Mouse (Mus musculus) MEL (cell line): Measurements from ENCODE around the gene Lingo1. TPM values are rescaled to one million over a fixed set of nuclear protein-coding genes. Genes with fewer than 3 reads are reported as not detected.

Experiments
- DNase-seq: peaks from one replicate; pipeline ENCODE4 v3.0.0; 2011; ENCODE audit warnings: low read depth, low spot score
- H3K27ac ChIP-seq: 2 replicates; pipeline ENCODE4 v1.5.1; 2012; ENCODE audit warnings: low read depth, mild to moderate bottlenecking, control low read depth, low read length, moderate library complexity; ENCODE audit not compliant: control insufficient read depth
- H3K27me3 ChIP-seq, 2 experiments: fragments of 150-350 bp in 1 of 2; sonication (generic) in 1 of 2; 2 replicates each; pipeline ENCODE4 v1.6.1; 2012; ENCODE audit warnings: low read length in 2 of 2, mild to moderate bottlenecking in 2 of 2, improper control_type of control experiment in 1 of 2, moderate library complexity in 1 of 2; ENCODE audit not compliant: insufficient read depth in 2 of 2, control insufficient read depth in 1 of 2
- H3K36me3 ChIP-seq, 2 experiments: 2 replicates each; pipeline ENCODE4 v1.6.1; 2012 to 2014; ENCODE audit warnings: low read length in 2 of 2, improper control_type of control experiment in 1 of 2, inconsistent platforms in 1 of 2, mild to moderate bottlenecking in 1 of 2; ENCODE audit not compliant: insufficient read depth in 2 of 2, control insufficient read depth in 1 of 2
- H3K4me1 ChIP-seq, 2 experiments: fragments of 150-350 bp in 1 of 2; sonication (generic) in 1 of 2; 2 replicates each; pipeline ENCODE4 v1.6.1; 2012; ENCODE audit warnings: low read length in 2 of 2, improper control_type of control experiment in 1 of 2, mild to moderate bottlenecking in 1 of 2; ENCODE audit not compliant: insufficient read depth in 2 of 2, control insufficient read depth in 1 of 2
- H3K4me3 ChIP-seq, 2 experiments: fragments of 150-350 bp in 1 of 2; sonication (generic) in 1 of 2; 2 replicates each; pipeline ENCODE4 v1.5.1; 2012; ENCODE audit warnings: low read depth in 2 of 2, low read length in 2 of 2, mild to moderate bottlenecking in 2 of 2, moderate library complexity in 2 of 2, control low read depth in 1 of 2, improper control_type of control experiment in 1 of 2; ENCODE audit not compliant: control insufficient read depth in 1 of 2, insufficient read depth in 1 of 2
- H3K79me2 ChIP-seq: 2 replicates; pipeline ENCODE4 v1.6.1; 2012; ENCODE audit warnings: mild to moderate bottlenecking, low read length, moderate library complexity; ENCODE audit not compliant: control insufficient read depth, poor library complexity, insufficient read depth
- H3K9ac ChIP-seq: 2 replicates; pipeline ENCODE4 v1.6.1; 2012; ENCODE audit warnings: low read depth, mild to moderate bottlenecking, control low read depth, low read length, moderate library complexity; ENCODE audit not compliant: control insufficient read depth, poor library complexity, severe bottlenecking
- H3K9me3 ChIP-seq: fragments of 150-350 bp; sonication (generic); replicated peaks from 2 replicates; pipeline ENCODE4 v1.6.1; 2012; ENCODE audit warnings: mild to moderate bottlenecking, low read length, improper control_type of control experiment, moderate library complexity; ENCODE audit not compliant: insufficient read depth
- BHLHE40 ChIP-seq: IDR thresholded peaks from 2 replicates; pipeline ENCODE4 v1.6.1; 2012; ENCODE audit warnings: low read depth, mild to moderate bottlenecking, inconsistent platforms, low read length, improper control_type of control experiment, borderline replicate concordance
- CHD2 ChIP-seq: IDR thresholded peaks from 2 replicates; pipeline ENCODE4 v1.6.1; 2011; ENCODE audit warnings: low read length, improper control_type of control experiment
- CTCF ChIP-seq, 3 experiments: IDR thresholded peaks in 2 of 3; conservative IDR thresholded peaks in 1 of 3; 2 replicates each; pipeline ENCODE4 v1.5.1; 2011 to 2012; ENCODE audit warnings: low read length in 3 of 3, low read depth in 2 of 3, mild to moderate bottlenecking in 2 of 3, improper control_type of control experiment in 1 of 3, inconsistent platforms in 1 of 3, mixed read lengths in 1 of 3, moderate library complexity in 1 of 3; ENCODE audit not compliant: control insufficient read depth in 1 of 3, insufficient read depth in 1 of 3, poor library complexity in 1 of 3, severe bottlenecking in 1 of 3
- E2F4 ChIP-seq: IDR thresholded peaks from 2 replicates; pipeline ENCODE4 v1.6.1; 2011; ENCODE audit warnings: low read depth, low read length, improper control_type of control experiment, borderline replicate concordance
- ELF1 ChIP-seq: IDR thresholded peaks from 2 replicates; pipeline ENCODE4 v1.6.1; 2014; ENCODE audit warnings: low read depth, mild to moderate bottlenecking, inconsistent platforms, low read length, improper control_type of control experiment, moderate library complexity
- ETS1 ChIP-seq: IDR thresholded peaks from 2 replicates; pipeline ENCODE4 v1.6.1; 2012; ENCODE audit warnings: low read depth, mild to moderate bottlenecking, inconsistent platforms, low read length, improper control_type of control experiment, moderate library complexity
- GABPA ChIP-seq: IDR thresholded peaks from 2 replicates; pipeline ENCODE4 v1.6.1; 2012; ENCODE audit warnings: low read depth, mild to moderate bottlenecking, inconsistent platforms, low read length, improper control_type of control experiment, moderate library complexity
- GATA1 ChIP-seq: IDR thresholded peaks from 2 replicates; pipeline ENCODE4 v1.6.1; 2011; ENCODE audit warnings: low read depth, low read length, improper control_type of control experiment
- JUND ChIP-seq: IDR thresholded peaks from 2 replicates; pipeline ENCODE4 v1.6.1; 2011; ENCODE audit warnings: low read depth, mild to moderate bottlenecking, improper control_type of control experiment, low read length
- MAFK ChIP-seq: IDR thresholded peaks from 2 replicates; pipeline ENCODE4 v1.6.1; 2011; ENCODE audit warnings: low read depth, mild to moderate bottlenecking, low read length, improper control_type of control experiment, borderline replicate concordance
- MAZ ChIP-seq: IDR thresholded peaks from 2 replicates; pipeline ENCODE4 v1.6.1; 2012; ENCODE audit warnings: low read depth, mild to moderate bottlenecking, inconsistent platforms, low read length, improper control_type of control experiment
- MEF2A ChIP-seq: IDR thresholded peaks from 2 replicates; pipeline ENCODE4 v1.6.1; 2014; ENCODE audit warnings: low read depth, mild to moderate bottlenecking, inconsistent platforms, low read length, improper control_type of control experiment; ENCODE audit not compliant: poor library complexity, insufficient replicate concordance, severe bottlenecking; ENCODE audit errors: extremely low read depth
- MXI1 ChIP-seq: IDR thresholded peaks from 2 replicates; pipeline ENCODE4 v1.6.1; 2011; ENCODE audit warnings: mild to moderate bottlenecking, low read depth, low read length, improper control_type of control experiment
- MYB ChIP-seq: IDR thresholded peaks from 2 replicates; pipeline ENCODE4 v1.6.1; 2011; ENCODE audit warnings: mild to moderate bottlenecking, low read depth, low read length, improper control_type of control experiment
- NRF1 ChIP-seq: IDR thresholded peaks from 2 replicates; pipeline ENCODE4 v1.6.1; 2014; ENCODE audit warnings: low read depth, mild to moderate bottlenecking, inconsistent platforms, low read length, improper control_type of control experiment, moderate library complexity; ENCODE audit not compliant: poor library complexity, insufficient read depth, severe bottlenecking
- POLR2A ChIP-seq, 2 experiments: IDR thresholded peaks; 2 replicates each; pipeline ENCODE4 v1.6.1; 2011 to 2012; ENCODE audit warnings: low read length in 2 of 2, mild to moderate bottlenecking in 2 of 2, control low read depth in 1 of 2, improper control_type of control experiment in 1 of 2, low read depth in 1 of 2, moderate library complexity in 1 of 2; ENCODE audit not compliant: control insufficient read depth in 1 of 2, insufficient read depth in 1 of 2, poor library complexity in 1 of 2
- POLR2AphosphoS2 ChIP-seq: IDR thresholded peaks from 2 replicates; pipeline ENCODE4 v1.6.1; 2011; ENCODE audit warnings: low read length, improper control_type of control experiment
- RAD21 ChIP-seq: IDR thresholded peaks from 2 replicates; pipeline ENCODE4 v1.6.1; 2011; ENCODE audit warnings: mild to moderate bottlenecking, low read depth, low read length, improper control_type of control experiment
- RCOR1 ChIP-seq: IDR thresholded peaks from 2 replicates; pipeline ENCODE4 v1.6.1; 2012; ENCODE audit warnings: low read depth, mild to moderate bottlenecking, inconsistent platforms, low read length, improper control_type of control experiment
- SIN3A ChIP-seq: IDR thresholded peaks from 2 replicates; pipeline ENCODE4 v1.6.1; 2012; ENCODE audit warnings: low read length, improper control_type of control experiment, inconsistent platforms
- SMC3 ChIP-seq: IDR thresholded peaks from 2 replicates; pipeline ENCODE4 v1.6.1; 2011; ENCODE audit warnings: low read depth, low read length, improper control_type of control experiment
- TAL1 ChIP-seq: IDR thresholded peaks from 2 replicates; pipeline ENCODE4 v1.6.1; 2012; ENCODE audit warnings: mild to moderate bottlenecking, inconsistent platforms, low read length, moderate library complexity, mixed read lengths
- USF2 ChIP-seq, 2 experiments: IDR thresholded peaks; 2 replicates each; pipeline ENCODE4 v1.6.1; 2011 to 2012; ENCODE audit warnings: improper control_type of control experiment in 2 of 2, low read length in 2 of 2, borderline replicate concordance in 1 of 2, inconsistent platforms in 1 of 2, low read depth in 1 of 2, mild to moderate bottlenecking in 1 of 2; ENCODE audit not compliant: insufficient read depth in 1 of 2
- ZC3H11A ChIP-seq: IDR thresholded peaks from 2 replicates; pipeline ENCODE4 v1.6.1; 2012; ENCODE audit warnings: low read depth, mild to moderate bottlenecking, inconsistent platforms, low read length, improper control_type of control experiment
- ZKSCAN1 ChIP-seq: IDR thresholded peaks from 2 replicates; pipeline ENCODE4 v1.6.1; 2012; ENCODE audit warnings: low read depth, mild to moderate bottlenecking, inconsistent platforms, low read length, improper control_type of control experiment, moderate library complexity
- ZMIZ1 ChIP-seq: IDR thresholded peaks from 2 replicates; pipeline ENCODE4 v1.6.1; 2012; ENCODE audit warnings: low read depth, mild to moderate bottlenecking, inconsistent platforms, low read length, improper control_type of control experiment, moderate library complexity
- ZNF384 ChIP-seq: IDR thresholded peaks from 2 replicates; pipeline ENCODE4 v1.6.1; 2012; ENCODE audit warnings: low read depth, mild to moderate bottlenecking, inconsistent platforms, low read length, improper control_type of control experiment
- polyA plus RNA-seq, 2 experiments: library from polyadenylated mRNA; stranded (reverse) in 1 of 2; unstranded in 1 of 2; fragments of >175 nt in 1 of 2; fragments of >200 nt in 1 of 2; gene quantifications; 2 replicates each; pipeline versions ENCODE4 v1.2.1 to v1.2.4; 2012; ENCODE audit warnings: low replicate concordance in 2 of 2, low read depth in 1 of 2; ENCODE audit not compliant: insufficient read length in 2 of 2, insufficient read depth in 1 of 2, missing spikeins in 1 of 2
- total RNA-seq: library from RNA; depleted of rRNA; stranded (reverse); fragments of 300-350 nt; gene quantifications from 2 replicates; pipeline ENCODE4 v1.2.3, GENCODE M21; 2012

Gene Lingo1
- total and polyA plus RNA-seq, 3 experiments: not detected

GRCm38 (mm10) chr9:56840721-56841120 is 44.5 kb upstream of the Lingo1 start:
- H3K36me3 ChIP-seq: no peaks in the 10 kb centered on the region
- no peaks in the 10 kb centered on the region for H3K9me3 ChIP-seq
- TF ChIP-seq ZNF384 (no peak), MYB (no peak), RCOR1 (no peak), ETS1 (no peak), POLR2AphosphoS2 (no peak), ZMIZ1 (no peak), MAZ (no peak), GABPA (no peak), E2F4 (no peak), RAD21 (no peak), MAFK (no peak), JUND (no peak), GATA1 (no peak), NRF1 (no peak)
- H3K27ac ChIP-seq: no peak overlapping the region
- no peak for DNase-seq
- no peaks in the 10 kb centered on the region for H3K4me1 ChIP-seq
- H3K9ac ChIP-seq: no peak overlapping the region
- no peak overlapping the region for H3K4me3 ChIP-seq
- H3K79me2 ChIP-seq: no peaks in the 10 kb centered on the region
- H3K27me3 ChIP-seq: peaks cover 5 to 9% of the 10 kb centered on the region in 2 experiments

- TF ChIP-seq MXI1 (no peak), ZC3H11A (no peak)
- TF ChIP-seq, all 39 proteins: peak for 0
- no peak overlapping the region for H3K27ac ChIP-seq
- no peak overlapping the region for H3K4me3 ChIP-seq
- no peak overlapping the region for H3K9ac ChIP-seq
- no peaks in the 10 kb centered on the region for H3K36me3 ChIP-seq
- peaks cover 0 to 4% of the 10 kb centered on the region in 2 experiments; a peak in 2 of 4 replicates for H3K4me1 ChIP-seq
- H3K27me3 ChIP-seq: peaks cover 0 to 5% of the 10 kb centered on the region in 2 experiments; a peak in 3 of 4 replicates
- H3K79me2 ChIP-seq: no peaks in the 10 kb centered on the region
- DNase-seq: no peak
- H3K9me3 ChIP-seq: no peaks in the 10 kb centered on the region
Measured at GRCm38 (mm10) chr9:56835152-56835551, 38.9 kb upstream of the Lingo1 start.

- Histone ChIP-seq H3K4me1 (peaks cover 0 to 4% of the 10 kb centered on the region in 2 experiments; a peak in 2 of 4 replicates), H3K27ac (no peak overlapping the region), H3K79me2 (no peaks in the 10 kb centered on the region), H3K36me3 (no peaks in the 10 kb centered on the region), H3K9ac (no peak overlapping the region), H3K9me3 (no peaks in the 10 kb centered on the region), H3K4me3 (no peak overlapping the region), H3K27me3 (peaks cover 0 to 8% of the 10 kb centered on the region in 2 experiments; a peak in 3 of 4 replicates)
- no peak for DNase-seq
- TF ChIP-seq ELF1 (no peak), TAL1 (no peak), MEF2A (no peak), CHD2 (no peak), BHLHE40 (no peak), MXI1 (no peak), CTCF (IDR thresholded peaks at IDR 0.05 in 2 of 3, conservative IDR thresholded peaks at IDR 0.05 in 1 of 3; ENCODE audit: control insufficient read depth in 1 of 3, insufficient read depth in 1 of 3, low read depth in 2 of 3, low read length in 3 of 3, poor library complexity in 1 of 3, severe bottlenecking in 1 of 3) (no peak), ZNF384 (no peak), SIN3A (no peak), POLR2A (IDR thresholded peaks at IDR 0.05; ENCODE audit: control insufficient read depth in 1 of 2, insufficient read depth in 1 of 2, low read depth in 1 of 2, low read length in 2 of 2, poor library complexity in 1 of 2) (no peak), SMC3 (no peak), USF2 (IDR thresholded peaks at IDR 0.05; ENCODE audit: borderline replicate concordance in 1 of 2, insufficient read depth in 1 of 2, low read depth in 1 of 2, low read length in 2 of 2) (no peak), RAD21 (no peak), ZKSCAN1 (no peak), GATA1 (no peak), JUND (no peak)
Measured at GRCm38 (mm10) chr9:56832900-56833299, 36.6 kb upstream of the Lingo1 start.
